Mouse (Mus musculus) ES-E14 (cell line): ENCODE results near the gene Cep164.

Experiments used
- HCFC1 ChIP-seq: IDR thresholded peaks from 2 replicates; pipeline ENCODE4 v1.6.1; 2012; ENCODE audit warnings: low read length, inconsistent platforms, borderline replicate concordance; ENCODE audit not compliant: insufficient read depth
- ZC3H11A ChIP-seq: IDR thresholded peaks from 2 replicates; pipeline ENCODE4 v1.6.1; 2012; ENCODE audit warnings: low read depth, mild to moderate bottlenecking, inconsistent platforms, low read length, borderline replicate concordance

DNA sequence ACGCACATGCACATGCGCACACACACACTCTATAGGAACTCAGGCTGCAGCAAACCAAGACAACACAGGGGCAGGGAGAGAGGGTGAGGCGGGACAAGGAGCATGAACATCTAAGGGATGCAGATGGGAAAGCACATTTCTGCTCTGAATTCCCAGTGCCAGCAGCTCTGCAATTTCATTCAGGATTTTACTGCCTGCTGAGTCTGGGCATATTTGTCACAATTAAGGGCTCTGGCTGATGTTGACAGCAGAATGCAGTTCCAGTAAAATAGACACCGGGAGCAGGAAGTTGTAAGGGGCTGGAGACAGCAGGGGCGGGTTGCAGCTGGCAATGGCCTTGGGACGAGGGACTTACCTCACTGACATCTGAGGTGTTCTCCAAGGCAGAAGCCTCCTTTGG is 34.8 kb downstream of the Cep164 start:
- no peak for TF ChIP-seq ZC3H11A
- TF ChIP-seq HCFC1 = no peak
